Mouse (Mus musculus): ENCODE results near the gene Ankrd54.
"Not testable (repeated sequence)": the region's sequence is repeated elsewhere in the genome, so short reads cannot be mapped to it uniquely, and the experiment has no call there.

The Ankrd54 gene

GRCm38 (mm10) chr15:79042721-79043491, 19.8 kb downstream of the Ankrd54 start:
- peak; percentile 44 to 67 for DNase-seq (ENCODE audit: low spot score in 2 of 2)

- DNase-seq (ENCODE audit: low spot score in 2 of 2): no peak
Measured at GRCm38 (mm10) chr15:79041585-79041984, 21.1 kb downstream of the Ankrd54 start, which contains the start of gene Galr3. TSS of gene Galr3 (plus strand) at chr15:79041885.

- DNase-seq (ENCODE audit: low spot score in 2 of 2): no peak
Measured at GRCm38 (mm10) chr15:79040501-79041416, 21.9 kb downstream of the Ankrd54 start.

- DNase-seq (ENCODE audit: low spot score in 2 of 2): peak in 1 of 2 experiments; percentile 34
Measured at GRCm38 (mm10) chr15:79038853-79039252, 23.8 kb downstream of the Ankrd54 start.

GRCm38 (mm10) chr15:79038331-79038730, 24.4 kb downstream of the Ankrd54 start:
- DNase-seq (ENCODE audit: low spot score in 2 of 2): no peak

- DNase-seq (ENCODE audit: low spot score in 2 of 2): peak in 1 of 2 experiments; percentile 62
Measured at GRCm38 (mm10) chr15:79037913-79038328, 24.8 kb downstream of the Ankrd54 start.

GRCm38 (mm10) chr15:79031908-79032307, 30.8 kb downstream of the Ankrd54 start:
- DNase-seq (ENCODE audit: low spot score in 2 of 2): not testable (repeated sequence)

- DNase-seq (ENCODE audit: low spot score in 2 of 2): peak; percentile 88 to 89
Measured at GRCm38 (mm10) chr15:79030551-79031435, 31.9 kb downstream of the Ankrd54 start.

GRCm38 (mm10) chr15:79029519-79030241, 33.0 kb downstream of the Ankrd54 start:
- no peak for DNase-seq (ENCODE audit: low spot score in 2 of 2)

GRCm38 (mm10) chr15:79028823-79029484, 33.7 kb downstream of the Ankrd54 start:
- no peak for DNase-seq (ENCODE audit: low spot score in 2 of 2)

- peak; percentile 87 to 90 for DNase-seq (ENCODE audit: low spot score in 2 of 2)
Measured at GRCm38 (mm10) chr15:79028237-79028738, 34.4 kb downstream of the Ankrd54 start, which contains the start of gene H1f0. TSS of gene H1f0 (plus strand) at chr15:79028450.

GRCm38 (mm10) chr15:79027291-79028205, 35.1 kb downstream of the Ankrd54 start:
- DNase-seq (ENCODE audit: low spot score in 2 of 2): no peak

GRCm38 (mm10) chr15:79026511-79027290, 36.0 kb downstream of the Ankrd54 start:
- no peak for DNase-seq (ENCODE audit: low spot score in 2 of 2)

- DNase-seq (ENCODE audit: low spot score in 2 of 2): no peak
Measured at GRCm38 (mm10) chr15:79025687-79026308, 36.9 kb downstream of the Ankrd54 start.

- DNase-seq (ENCODE audit: low spot score in 2 of 2): no peak
Measured at GRCm38 (mm10) chr15:79023366-79023765, 39.3 kb downstream of the Ankrd54 start.

GRCm38 (mm10) chr15:79022671-79023230, 39.9 kb downstream of the Ankrd54 start:
- no peak for DNase-seq (ENCODE audit: low spot score in 2 of 2)

- DNase-seq (ENCODE audit: low spot score in 2 of 2): no peak
Measured at GRCm38 (mm10) chr15:79018886-79019285, 43.8 kb downstream of the Ankrd54 start.

Data from right cerebral cortex, postnatal 36 days (tissue).